Mouse (Mus musculus): ENCODE measurements around the gene Fam53b. TPM values are rescaled to one million over a fixed set of nuclear protein-coding genes. Genes with fewer than 3 reads are reported as not detected.

Gene Fam53b
- polyA plus RNA-seq, 2 experiments, result 12.9 to 20.0 TPM

GRCm38 (mm10) chr7:132682336-132682735, 131.3 kb downstream of the Fam53b start:
- peaks cover 0 to 14% of the 10 kb centered on the region in 2 experiments; a peak in 3 of 4 replicates for H3K4me1 ChIP-seq (replicated peaks; ENCODE audit: control insufficient read depth in 2 of 2, insufficient read depth in 2 of 2, low read length in 1 of 2)
- TF ChIP-seq CTCF (IDR thresholded peaks at IDR 0.05; ENCODE audit: low read depth) (no peak), EP300 (IDR thresholded peaks at IDR 0.05; ENCODE audit: low read depth) (no peak)
- no peak overlapping the region for H3K4me2 ChIP-seq (ENCODE audit: low read depth)
- H3K27me3 ChIP-seq (ENCODE audit: control insufficient read depth, insufficient read depth, low read length), result no peaks in the 10 kb centered on the region
- 83% methylated on average over 3 of the region's 3 CpGs for WGBS (ENCODE audit: insufficient replicate concordance)
- H3K9me3 ChIP-seq (ENCODE audit: control insufficient read depth, low read length), result no peaks in the 10 kb centered on the region
- H3K9ac ChIP-seq (replicated peaks), result no peak overlapping the region
- H3K27ac ChIP-seq, result no peak overlapping the region
- DNase-seq (ENCODE audit: low read depth in 3 of 3, low spot score in 3 of 3), result no peak
- ATAC-seq (ENCODE audit: insufficient read depth), result no peak
- no peak overlapping the region for H3K4me3 ChIP-seq (ENCODE audit: insufficient read depth in 1 of 2, low read depth in 2 of 2, low read length in 2 of 2)
- no peaks in the 10 kb centered on the region for H3K36me3 ChIP-seq (replicated peaks; ENCODE audit: control insufficient read depth, insufficient read depth, low read depth)

- ATAC-seq (ENCODE audit: insufficient read depth) (no peak), DNase-seq (ENCODE audit: low read depth in 3 of 3, low spot score in 3 of 3) (no peak)
- no peak overlapping the region for H3K9ac ChIP-seq (replicated peaks)
- WGBS (ENCODE audit: insufficient replicate concordance), result 79% methylated on average over 1 of the region's 1 CpGs
- no peaks in the 10 kb centered on the region for H3K9me3 ChIP-seq (ENCODE audit: control insufficient read depth, low read length)
- no peak overlapping the region for H3K4me2 ChIP-seq (ENCODE audit: low read depth)
- H3K27ac ChIP-seq, result no peak overlapping the region
- H3K36me3 ChIP-seq (replicated peaks; ENCODE audit: control insufficient read depth, insufficient read depth, low read depth), result no peaks in the 10 kb centered on the region
- H3K4me3 ChIP-seq (ENCODE audit: insufficient read depth in 1 of 2, low read depth in 2 of 2, low read length in 2 of 2), result no peak overlapping the region
- H3K27me3 ChIP-seq (ENCODE audit: control insufficient read depth, insufficient read depth, low read length), result no peaks in the 10 kb centered on the region
- TF ChIP-seq EP300 (IDR thresholded peaks at IDR 0.05; ENCODE audit: low read depth), result no peak
- TF ChIP-seq CTCF (IDR thresholded peaks at IDR 0.05; ENCODE audit: low read depth), result no peak
- H3K4me1 ChIP-seq (replicated peaks; ENCODE audit: control insufficient read depth in 2 of 2, insufficient read depth in 2 of 2, low read length in 1 of 2), result peaks cover 0 to 9% of the 10 kb centered on the region in 2 experiments; a peak in 3 of 4 replicates
These were observed 131.9 kb downstream of the Fam53b start for GRCm38 (mm10) chr7:132681831-132682230.

- Histone ChIP-seq H3K36me3 (replicated peaks; ENCODE audit: control insufficient read depth, insufficient read depth, low read depth) (no peaks in the 10 kb centered on the region), H3K4me2 (ENCODE audit: low read depth) (no peak overlapping the region), H3K9ac (replicated peaks) (no peak overlapping the region), H3K9me3 (ENCODE audit: control insufficient read depth, low read length) (no peaks in the 10 kb centered on the region), H3K4me3 (ENCODE audit: insufficient read depth in 1 of 2, low read depth in 2 of 2, low read length in 2 of 2) (no peak overlapping the region), H3K4me1 (replicated peaks; ENCODE audit: control insufficient read depth in 2 of 2, insufficient read depth in 2 of 2, low read length in 1 of 2) (peaks cover 0 to 5% of the 10 kb centered on the region in 2 experiments; a peak in 2 of 4 replicates), H3K27ac (no peak overlapping the region), H3K27me3 (ENCODE audit: control insufficient read depth, insufficient read depth, low read length) (no peaks in the 10 kb centered on the region)
- TF ChIP-seq EP300 (IDR thresholded peaks at IDR 0.05; ENCODE audit: low read depth), result no peak
- TF ChIP-seq CTCF (IDR thresholded peaks at IDR 0.05; ENCODE audit: low read depth), result no peak
- WGBS (ENCODE audit: insufficient replicate concordance), result 76% methylated on average over 11 of the region's 11 CpGs
- ATAC-seq (ENCODE audit: insufficient read depth) (no peak), DNase-seq (ENCODE audit: low read depth in 3 of 3, low spot score in 3 of 3) (no peak)
These were observed 132.4 kb downstream of the Fam53b start for GRCm38 (mm10) chr7:132681296-132681695.

- Histone ChIP-seq H3K27me3 (ENCODE audit: control insufficient read depth, insufficient read depth, low read length) (no peaks in the 10 kb centered on the region), H3K4me2 (ENCODE audit: low read depth) (no peak overlapping the region), H3K9ac (replicated peaks) (no peak overlapping the region), H3K4me1 (replicated peaks; ENCODE audit: control insufficient read depth in 2 of 2, insufficient read depth in 2 of 2, low read length in 1 of 2) (peaks cover 0 to 5% of the 10 kb centered on the region in 2 experiments; a peak in 2 of 4 replicates), H3K36me3 (replicated peaks; ENCODE audit: control insufficient read depth, insufficient read depth, low read depth) (no peaks in the 10 kb centered on the region), H3K9me3 (ENCODE audit: control insufficient read depth, low read length) (no peaks in the 10 kb centered on the region), H3K4me3 (ENCODE audit: insufficient read depth in 1 of 2, low read depth in 2 of 2, low read length in 2 of 2) (no peak overlapping the region), H3K27ac (no peak overlapping the region)
- 27% methylated on average over 6 of the region's 6 CpGs for WGBS (ENCODE audit: insufficient replicate concordance)
- DNase-seq (ENCODE audit: low read depth in 3 of 3, low spot score in 3 of 3) (no peak), ATAC-seq (ENCODE audit: insufficient read depth) (0 out of 2 replicates have a peak, but pooled peaks have one; percentile 12)
- TF ChIP-seq EP300 (IDR thresholded peaks at IDR 0.05; ENCODE audit: low read depth) (no peak), CTCF (IDR thresholded peaks at IDR 0.05; ENCODE audit: low read depth) (no peak)
These were observed 134.1 kb downstream of the Fam53b start for GRCm38 (mm10) chr7:132679549-132679948.

GRCm38 (mm10) chr7:132679117-132679516, 134.6 kb downstream of the Fam53b start:
- WGBS (ENCODE audit: insufficient replicate concordance), result 38% methylated on average over 4 of the region's 4 CpGs
- H3K9me3 ChIP-seq (ENCODE audit: control insufficient read depth, low read length), result no peaks in the 10 kb centered on the region
- TF ChIP-seq EP300 (IDR thresholded peaks at IDR 0.05; ENCODE audit: low read depth) (no peak), CTCF (IDR thresholded peaks at IDR 0.05; ENCODE audit: low read depth) (no peak)
- no peak for DNase-seq (ENCODE audit: low read depth in 3 of 3, low spot score in 3 of 3)
- ATAC-seq (ENCODE audit: insufficient read depth), result no peak
- H3K4me1 ChIP-seq (replicated peaks; ENCODE audit: control insufficient read depth in 2 of 2, insufficient read depth in 2 of 2, low read length in 1 of 2), result peaks cover 0 to 5% of the 10 kb centered on the region in 2 experiments; a peak in 2 of 4 replicates
- no peak overlapping the region for H3K9ac ChIP-seq (replicated peaks)
- no peak overlapping the region for H3K4me2 ChIP-seq (ENCODE audit: low read depth)
- no peaks in the 10 kb centered on the region for H3K27me3 ChIP-seq (ENCODE audit: control insufficient read depth, insufficient read depth, low read length)
- no peak overlapping the region for H3K4me3 ChIP-seq (ENCODE audit: insufficient read depth in 1 of 2, low read depth in 2 of 2, low read length in 2 of 2)
- no peaks in the 10 kb centered on the region for H3K36me3 ChIP-seq (replicated peaks; ENCODE audit: control insufficient read depth, insufficient read depth, low read depth)
- no peak overlapping the region for H3K27ac ChIP-seq

Data from liver, embryonic 14.5 days (tissue).